Mouse (Mus musculus) left cerebral cortex, adult 2 months (tissue): ENCODE results near the gene Iqce. TPM values are rescaled to one million over a fixed set of nuclear protein-coding genes. Genes with fewer than 3 reads are reported as not detected.
A peak's percentile ranks its signal among the peaks of the same experiment; 100 is the strongest.

Experiments used
- DNase-seq, 2 experiments: peaks; one replicate each; pipeline ENCODE4 v3.0.0; 2021 to 2022; ENCODE audit warnings: low spot score in 2 of 2, mixed read lengths in 1 of 2; ENCODE audit errors: extremely low spot score in 1 of 2
- H3K27ac ChIP-seq: fragments of 200-600 bp; 2 replicates; pipeline ENCODE4 v1.8.1; 2022
- H3K4me3 ChIP-seq: fragments of 200-600 bp; 2 replicates; pipeline ENCODE4 v1.8.1; 2022
- CTCF ChIP-seq: fragments of 200-600 bp; IDR thresholded peaks from 2 replicates; pipeline ENCODE4 v1.8.1; 2022; ENCODE audit warnings: antibody characterized with exemption, mild to moderate bottlenecking, moderate library complexity
- intact Hi-C: fragments of 180-260 bp; cut with DNase I; formaldehyde crosslinking; loops from one replicate; pipeline ENCODE4 v1.15.1; 2025
- total RNA-seq, 2 experiments: library from RNA; stranded (reverse); gene quantifications; 2 replicates each; pipeline ENCODE4 v1.2.3; 2021

The Iqce gene
- total RNA-seq, 2 experiments from 2014 or later, result 56.2 to 65.9 TPM

- TF ChIP-seq CTCF, result peak; percentile 38
- DNase-seq, result no peak
- H3K4me3 ChIP-seq, result no peak overlapping the region
- intact Hi-C loops, result no loop called here
- no peak overlapping the region for H3K27ac ChIP-seq
Observed at GRCm38 (mm10) chr5:140644263-140644662, 57.9 kb downstream of the Iqce start.

DNA sequence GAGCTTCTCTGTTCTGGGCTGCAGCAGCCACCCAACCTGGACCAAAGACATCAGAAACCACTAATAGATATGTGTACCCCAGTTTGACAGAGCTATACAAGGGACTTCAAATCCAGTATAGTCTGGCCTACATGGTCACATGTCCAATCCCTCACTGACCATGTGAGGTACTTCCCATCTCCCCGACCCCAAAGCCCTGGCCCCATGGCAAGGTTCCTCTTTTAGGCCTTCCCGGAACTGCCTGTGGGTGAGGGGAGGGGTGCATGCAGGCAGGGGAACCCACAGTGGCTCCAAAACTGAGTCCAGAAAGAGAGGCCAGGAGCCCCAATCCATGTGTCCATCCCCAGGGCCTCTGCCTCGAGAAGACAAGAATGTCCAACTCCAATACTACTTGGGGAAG is 60.1 kb downstream of the Iqce start:
- TF ChIP-seq CTCF, result no peak
- intact Hi-C loops, result no loop called here
- Histone ChIP-seq H3K27ac (peak overlapping the region; percentile 36), H3K4me3 (no peak overlapping the region)
- DNase-seq, result no peak

DNA sequence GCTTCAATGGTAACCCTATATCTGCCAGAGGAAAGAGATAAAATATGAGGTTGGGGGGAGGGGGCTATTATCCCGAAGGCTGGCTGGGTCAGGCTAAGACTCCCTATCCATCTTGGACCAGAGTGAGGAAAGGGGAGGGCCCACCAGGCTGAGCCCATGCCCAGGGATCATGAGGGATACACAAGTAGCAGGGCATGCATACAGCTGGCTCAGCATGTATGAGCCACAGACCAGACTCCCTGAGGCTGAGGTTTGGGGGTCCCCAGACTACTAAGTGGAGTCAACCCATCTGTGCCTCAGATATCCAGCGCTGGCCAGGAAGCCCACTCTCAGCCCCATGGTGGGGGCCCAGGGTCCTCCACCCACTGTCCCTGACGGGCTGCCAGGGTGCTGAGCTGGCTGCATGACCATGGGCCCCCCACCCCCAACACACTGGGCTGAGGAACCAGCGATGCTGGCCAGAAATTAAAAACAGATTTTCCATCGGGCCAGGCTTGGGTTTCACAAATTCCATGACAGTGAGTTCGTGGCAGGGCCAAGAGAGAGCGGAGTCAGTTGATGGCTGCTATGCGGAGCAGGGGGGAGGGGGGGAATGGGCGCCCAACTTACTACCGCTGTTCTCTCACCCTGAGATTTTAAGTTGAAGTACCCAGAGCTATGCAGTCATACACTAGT is 60.8 kb downstream of the Iqce start:
- H3K4me3 ChIP-seq, result no peak overlapping the region
- no peak for DNase-seq
- intact Hi-C loops, result no loop called here
- peak overlapping the region; percentile 36 for H3K27ac ChIP-seq
- TF ChIP-seq CTCF, result no peak

DNA sequence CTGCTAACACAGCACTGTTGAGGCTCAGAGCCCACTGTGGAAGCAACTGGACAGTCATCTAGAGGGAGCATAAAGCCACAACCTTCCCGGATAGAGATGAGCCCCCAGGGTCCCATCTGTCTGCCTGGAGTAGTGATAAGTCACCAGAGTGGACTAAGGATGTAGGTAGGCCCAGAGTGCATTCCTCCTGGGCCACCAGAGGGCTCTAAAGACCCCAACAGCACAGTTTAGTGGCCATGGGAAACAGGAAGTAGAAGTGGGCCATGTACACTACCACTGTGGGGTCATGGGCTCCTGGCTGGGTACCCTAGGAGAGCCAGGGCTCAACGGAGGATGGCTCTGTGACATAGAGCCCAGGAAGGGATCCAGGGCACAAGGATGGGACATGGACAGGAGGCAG is 61.4 kb downstream of the Iqce start:
- H3K4me3 ChIP-seq, result no peak overlapping the region
- DNase-seq, result no peak
- intact Hi-C loops, result no loop called here
- H3K27ac ChIP-seq, result peak overlapping the region; percentile 19; the same call in 1 of the 2 replicates
- peak; percentile 12 for TF ChIP-seq CTCF

DNA sequence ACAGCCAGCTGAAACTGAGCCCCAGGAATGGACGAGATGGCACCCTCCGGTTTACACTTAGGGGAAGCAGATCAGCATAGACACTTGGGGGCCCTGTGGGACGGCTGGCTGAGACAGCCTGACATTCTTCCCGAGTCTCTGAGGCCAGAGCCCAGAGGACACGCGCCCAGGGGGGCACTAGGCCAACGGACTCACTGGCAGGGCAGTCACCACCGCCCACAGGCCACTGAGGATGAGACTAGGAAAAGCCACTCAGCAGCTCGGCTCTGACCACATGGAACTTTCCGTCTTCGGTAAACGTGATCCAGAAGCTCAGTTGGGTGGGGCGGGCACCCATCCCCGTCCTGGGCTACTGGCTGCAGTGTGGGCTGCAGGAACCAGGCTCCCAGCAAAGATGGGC is 62.3 kb downstream of the Iqce start:
- DNase-seq, result no peak
- Histone ChIP-seq H3K4me3 (no peak overlapping the region), H3K27ac (no peak overlapping the region)
- no peak for TF ChIP-seq CTCF
- intact Hi-C loops, result no loop called here

DNA sequence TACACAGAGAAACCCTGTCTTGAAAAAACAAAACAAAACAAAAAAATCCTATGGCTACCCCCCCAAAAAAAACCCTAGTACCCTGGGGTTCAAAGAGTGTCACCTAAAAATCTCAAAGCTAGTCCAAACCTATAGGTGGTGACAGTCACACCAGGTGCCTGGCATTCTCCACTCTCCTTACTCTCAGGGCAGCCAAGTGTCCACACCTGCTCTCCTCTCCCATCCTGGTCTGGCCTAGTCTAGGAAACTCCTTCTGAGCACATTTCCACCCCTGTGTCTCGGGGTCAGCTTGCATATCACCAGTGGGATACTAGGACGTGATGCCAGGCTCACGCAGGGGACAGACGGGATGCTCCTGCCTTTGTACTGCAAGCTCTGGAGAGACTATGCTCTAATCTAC is 62.9 kb downstream of the Iqce start:
- Histone ChIP-seq H3K4me3 (no peak overlapping the region), H3K27ac (no peak overlapping the region)
- intact Hi-C loops, result no loop called here
- TF ChIP-seq CTCF, result no peak
- no peak for DNase-seq

DNA sequence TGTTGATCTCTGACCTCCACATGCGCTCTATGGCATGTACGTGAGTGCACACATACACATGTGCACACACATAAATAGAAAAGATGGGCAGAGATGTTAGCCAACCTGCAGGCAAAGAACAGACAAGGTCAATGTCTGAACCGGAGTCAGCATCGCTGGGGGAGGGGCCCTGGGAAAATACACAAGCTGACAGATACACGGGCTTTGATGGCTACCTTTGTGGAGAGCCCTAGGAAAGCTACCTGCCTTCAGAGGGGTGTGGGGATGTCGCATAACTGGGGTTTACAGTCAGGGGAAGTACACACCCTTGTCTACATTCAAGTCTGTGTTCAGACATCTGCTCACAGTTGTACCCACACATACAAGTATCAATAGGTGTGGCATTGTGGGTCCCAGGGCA is 63.7 kb downstream of the Iqce start:
- no peak overlapping the region for H3K27ac ChIP-seq
- TF ChIP-seq CTCF, result no peak
- intact Hi-C loops, result no loop called here
- DNase-seq, result no peak
- H3K4me3 ChIP-seq, result no peak overlapping the region

- no peak for TF ChIP-seq CTCF
- intact Hi-C loops, result no loop called here
- H3K4me3 ChIP-seq, result no peak overlapping the region
- H3K27ac ChIP-seq, result no peak overlapping the region; the same call in 1 of the 2 replicates
- DNase-seq, result no peak
Observed at GRCm38 (mm10) chr5:140637989-140638388, 64.2 kb downstream of the Iqce start.

DNA sequence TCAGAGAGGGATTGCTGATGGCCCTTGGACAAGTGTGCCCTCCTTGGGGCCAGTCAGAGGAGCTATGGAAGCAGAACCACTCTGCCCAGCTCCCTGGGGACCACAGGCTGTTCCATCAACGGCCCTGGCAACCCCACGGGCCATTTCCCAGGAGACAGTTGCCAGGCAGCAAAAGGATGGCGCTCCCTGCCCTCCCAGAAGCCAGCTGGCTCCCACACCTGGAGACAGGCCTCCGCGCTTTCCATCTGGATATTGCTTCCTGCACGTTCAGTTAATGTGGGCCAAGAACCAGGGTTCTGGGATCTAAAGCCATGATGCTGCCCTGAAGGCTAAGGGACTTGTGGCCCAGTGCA is 65.1 kb downstream of the Iqce start:
- Histone ChIP-seq H3K27ac (no peak overlapping the region), H3K4me3 (no peak overlapping the region)
- intact Hi-C loops, result no loop called here
- peak in 1 of 2 experiments; percentile 51 for DNase-seq
- no peak for TF ChIP-seq CTCF

- Histone ChIP-seq H3K4me3 (no peak overlapping the region), H3K27ac (no peak overlapping the region)
- intact Hi-C loops, result no loop called here
- peak; percentile 34 for TF ChIP-seq CTCF
- DNase-seq, result no peak
Observed at GRCm38 (mm10) chr5:140636316-140637057, 65.7 kb downstream of the Iqce start.

DNA sequence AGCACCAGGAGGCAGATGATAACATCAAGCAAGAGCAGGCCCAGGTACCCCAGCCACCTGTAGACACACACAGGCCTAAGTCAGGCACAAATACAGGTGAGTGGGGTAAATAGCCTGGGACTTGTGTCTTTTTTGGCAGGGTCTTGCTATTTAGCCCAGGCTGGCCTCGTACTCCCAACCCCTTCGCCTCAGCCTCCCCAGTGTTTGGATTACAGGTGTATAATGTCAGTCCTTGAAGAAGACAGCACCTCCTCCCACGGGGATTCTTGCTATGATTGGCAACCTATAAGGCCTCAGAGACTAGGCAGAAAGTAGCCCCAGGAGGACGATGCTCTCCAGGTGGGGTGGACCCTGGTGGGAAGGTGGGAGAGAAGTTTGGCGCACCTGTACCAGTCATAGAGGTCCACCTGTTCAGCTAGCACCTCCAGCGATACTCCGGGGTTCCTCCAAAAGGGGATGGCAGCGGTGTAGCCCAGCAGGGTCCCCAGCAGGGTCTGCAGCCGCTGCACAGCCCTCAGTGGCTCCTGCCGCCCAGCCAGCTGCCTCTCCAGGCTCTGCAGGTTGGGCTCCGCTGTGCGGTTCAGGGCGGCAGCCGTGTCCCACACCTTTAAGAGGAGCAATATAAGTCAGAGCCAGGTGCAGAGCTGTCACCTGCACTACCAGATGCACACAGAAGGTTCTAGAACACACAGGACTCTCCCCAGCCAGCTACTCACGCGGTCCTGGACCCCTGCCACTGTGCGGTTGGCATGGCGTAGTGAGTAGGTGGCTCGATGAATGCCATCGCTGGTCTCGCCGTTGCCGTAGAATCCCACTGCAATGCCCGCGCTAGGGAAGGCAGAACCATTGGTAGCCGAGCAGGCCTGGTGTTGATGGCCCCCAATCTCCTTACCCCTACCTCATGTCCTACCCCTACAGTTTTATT is 67.1 kb downstream of the Iqce start:
- H3K27ac ChIP-seq, result no peak overlapping the region
- no peak for TF ChIP-seq CTCF
- intact Hi-C loops, result no loop called here
- no peak for DNase-seq
- H3K4me3 ChIP-seq, result no peak overlapping the region

DNA sequence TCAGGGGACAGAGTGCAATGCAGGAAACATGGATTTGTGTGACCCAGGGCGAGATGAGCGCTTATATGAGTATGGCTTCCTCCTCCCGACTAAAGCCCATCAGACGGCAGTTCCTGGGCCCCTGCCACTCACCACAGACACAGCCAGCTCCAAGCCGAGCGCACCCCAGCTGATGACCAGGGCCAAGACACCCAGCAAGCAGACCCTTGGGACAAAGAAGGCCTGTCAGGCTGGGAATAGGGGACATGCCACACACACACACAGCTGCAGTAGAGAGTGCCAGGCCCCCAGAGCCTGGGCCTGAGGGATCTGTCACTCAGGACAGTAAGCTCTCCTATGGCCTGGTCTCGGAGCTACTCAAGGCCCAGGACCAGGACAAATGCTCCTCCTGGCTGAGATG is 68.7 kb downstream of the Iqce start:
- DNase-seq, result no peak
- no peak for TF ChIP-seq CTCF
- Histone ChIP-seq H3K27ac (no peak overlapping the region), H3K4me3 (no peak overlapping the region)
- intact Hi-C loops, result no loop called here
